9 mouse cellular contexts compared by ENCODE assay signal in genomic region chr16:10694414-10694851, GRCm38 (mm10).
DNase-seq lines count a peak whose midpoint lies in the region; ATAC-seq and TF ChIP-seq lines count a peak whose summit lies in the region.
"Had no signal": no experiment of that assay in that cellular context is flagged by ENCODE, and none has a peak within 500 bp of the region (broad histone marks: within the 10 kb centered on the region; RNA-seq: fewer than 3 reads in every experiment).

No protein-coding gene starts in this region.

- no peak overlapping the region for H3K9ac ChIP-seq in embryonic facial prominence, embryonic 14.5 days (ENCODE audit: low read depth, low read length)
- H3K9ac ChIP-seq in stomach, embryonic 16.5 days (ENCODE audit: low read length) = no peak overlapping the region
- H3K9ac ChIP-seq: forebrain, embryonic 12.5 days had no signal

- no peaks in the 10 kb centered on the region; the same call in none of the 2 replicates for H3K4me1 ChIP-seq in embryonic facial prominence, embryonic 14.5 days (ENCODE audit: control insufficient read depth, insufficient read depth, low read length)
- peaks cover 17% of the 10 kb centered on the region for H3K4me1 ChIP-seq in embryonic facial prominence, embryonic 10.5 days
- H3K4me1 ChIP-seq in thymus, adult 2 months (replicated peaks; ENCODE audit: control insufficient read depth, insufficient read depth, low read length) = peaks cover 66% of the 10 kb centered on the region
- H3K4me1 ChIP-seq in stomach, embryonic 16.5 days (ENCODE audit: control insufficient read depth, insufficient read depth, low read length) = peaks cover 12% of the 10 kb centered on the region
- H3K4me1 ChIP-seq: forebrain, embryonic 12.5 days had no signal

- H3K9me3 ChIP-seq in embryonic facial prominence, embryonic 14.5 days (ENCODE audit: control insufficient read depth, low read length) = no peaks in the 10 kb centered on the region
- no peaks in the 10 kb centered on the region for H3K9me3 ChIP-seq in embryonic facial prominence, embryonic 10.5 days
- H3K9me3 ChIP-seq in stomach, embryonic 16.5 days (replicated peaks; ENCODE audit: control insufficient read depth, low read length) = no peaks in the 10 kb centered on the region
- H3K9me3 ChIP-seq: forebrain, embryonic 12.5 days had no signal

- 0 out of 2 replicates have a peak, but pooled peaks cover 3% of the 10 kb centered on the region for H3K36me3 ChIP-seq in embryonic facial prominence, embryonic 14.5 days (ENCODE audit: control insufficient read depth, insufficient read depth, low read length)
- H3K36me3 ChIP-seq in embryonic facial prominence, embryonic 10.5 days (replicated peaks) = no peaks in the 10 kb centered on the region
- H3K36me3 ChIP-seq in thymus, adult 2 months (ENCODE audit: control insufficient read depth, insufficient read depth, low read length) = no peaks in the 10 kb centered on the region
- no peaks in the 10 kb centered on the region for H3K36me3 ChIP-seq in stomach, embryonic 16.5 days (ENCODE audit: control insufficient read depth, insufficient read depth, low read length)

- H3K27me3 ChIP-seq in embryonic facial prominence, embryonic 14.5 days (replicated peaks; ENCODE audit: control insufficient read depth, insufficient read depth, low read length) = no peaks in the 10 kb centered on the region
- H3K27me3 ChIP-seq in embryonic facial prominence, embryonic 10.5 days (replicated peaks; ENCODE audit: low read depth, poor library complexity, severe bottlenecking) = no peaks in the 10 kb centered on the region
- H3K27me3 ChIP-seq in thymus, adult 2 months (ENCODE audit: control insufficient read depth, insufficient read depth, low read length) = no peaks in the 10 kb centered on the region
- no peaks in the 10 kb centered on the region for H3K27me3 ChIP-seq in stomach, embryonic 16.5 days (ENCODE audit: control insufficient read depth, insufficient read depth, low read length)
- H3K27me3 ChIP-seq: forebrain, embryonic 12.5 days had no signal

- H3K4me3 ChIP-seq in embryonic facial prominence, embryonic 14.5 days (ENCODE audit: low read depth, low read length) = no peak overlapping the region
- no peak overlapping the region for H3K4me3 ChIP-seq in embryonic facial prominence, embryonic 10.5 days
- H3K4me3 ChIP-seq in thymus, adult 2 months (ENCODE audit: control insufficient read depth, insufficient read depth, low read length) = no peak overlapping the region
- no peak overlapping the region for H3K4me3 ChIP-seq in stomach, embryonic 16.5 days (replicated peaks; ENCODE audit: low read length)
- H3K4me3 ChIP-seq: forebrain, embryonic 12.5 days had no signal

- H3K4me2 ChIP-seq in embryonic facial prominence, embryonic 14.5 days (ENCODE audit: low read depth, low read length) = no peak overlapping the region
- H3K4me2 ChIP-seq in stomach, embryonic 16.5 days (ENCODE audit: low read depth, low read length) = no peak overlapping the region
- H3K4me2 ChIP-seq: forebrain, embryonic 12.5 days had no signal

- WGBS in embryonic facial prominence, embryonic 14.5 days = 40% methylated on average over 11 of the region's 11 CpGs
- 69% methylated on average over 11 of the region's 11 CpGs for WGBS in embryonic facial prominence, embryonic 10.5 days
- WGBS in thymus, adult 2 months = 76% methylated on average over 11 of the region's 11 CpGs
- 23% methylated on average over 11 of the region's 11 CpGs for WGBS in stomach, embryonic 16.5 days

- TF ChIP-seq POLR2A in thymus, adult 2 months (IDR thresholded peaks at IDR 0.05; ENCODE audit: control insufficient read depth, extremely low read depth, insufficient read depth, low read length, poor library complexity) = no peak

- no peak for ATAC-seq in embryonic facial prominence, embryonic 14.5 days (ENCODE audit: low read depth)
- peak; percentile 51; the same call in 1 of the 2 replicates for ATAC-seq in stomach, embryonic 16.5 days (ENCODE audit: insufficient read depth, low FRiP score)

- DNase-seq in embryonic facial prominence, embryonic 14.5 days (ENCODE audit: low spot score) = peak; percentile 52
- DNase-seq in embryonic facial prominence, embryonic 10.5 days (ENCODE audit: low spot score) = no peak
- no peak for DNase-seq in thymus, adult 2 months
- DNase-seq in thymus, postnatal 10 days (ENCODE audit: low spot score in 2 of 2) = no peak
- peak; percentile 59 to 72 for DNase-seq in kidney, postnatal 4 days
- DNase-seq in frontal cortex, postnatal 36 days (ENCODE audit: low spot score in 2 of 2) = no peak
- DNase-seq in urinary bladder, adult 2 months (ENCODE audit: low spot score) = no peak

- no peak for TF ChIP-seq CTCF in thymus, adult 2 months (IDR thresholded peaks at IDR 0.05; ENCODE audit: borderline replicate concordance, control insufficient read depth, extremely low read depth, insufficient read depth, low read length, poor library complexity)

- H3K27ac ChIP-seq in embryonic facial prominence, embryonic 14.5 days (replicated peaks; ENCODE audit: low read depth, low read length) = no peak overlapping the region
- H3K27ac ChIP-seq in embryonic facial prominence, embryonic 10.5 days (replicated peaks) = no peak overlapping the region
- peak overlapping the region; percentile 69 for H3K27ac ChIP-seq in thymus, adult 2 months (ENCODE audit: control insufficient read depth, insufficient read depth, low read length)
- H3K27ac ChIP-seq in stomach, embryonic 16.5 days (ENCODE audit: low read length) = no peak overlapping the region
- H3K27ac ChIP-seq: forebrain, embryonic 12.5 days had no signal

Comparison
In these comparisons a context has a peak if more than half of its experiments do, and no peak if none do; other contexts are left out.
1. DNase-seq: peak in embryonic facial prominence, embryonic 14.5 days (single experiment) and kidney, postnatal 4 days (2 of 2); none in embryonic facial prominence, embryonic 10.5 days (single experiment), thymus, adult 2 months (single experiment), thymus, postnatal 10 days (0 of 2), frontal cortex, postnatal 36 days (0 of 2) and urinary bladder, adult 2 months (single experiment).